Mouse (Mus musculus): Measurements from ENCODE around the gene Bckdk. TPM values are rescaled to one million over a fixed set of nuclear protein-coding genes. Genes with fewer than 3 reads are reported as not detected.
A peak's percentile ranks its signal among the peaks of the same experiment; 100 is the strongest.

Gene Bckdk
- polyA plus RNA-seq, 1 experiment from 2014 or later = 89.2 TPM

- H3K9me3 ChIP-seq = no peaks in the 10 kb centered on the region
- H3K4me1 ChIP-seq = peaks cover 10% of the 10 kb centered on the region
- no peak overlapping the region for H3K9ac ChIP-seq
- no peak overlapping the region for H3K4me2 ChIP-seq
- no peak overlapping the region for H3K4me3 ChIP-seq (replicated peaks)
- 39% methylated on average over 10 of the region's 10 CpGs for WGBS
- peaks cover 2% of the 10 kb centered on the region; the same call in 1 of the 2 replicates for H3K36me3 ChIP-seq (replicated peaks)
- H3K27me3 ChIP-seq = 0 out of 2 replicates have a peak, but pooled peaks cover 2% of the 10 kb centered on the region
- no peak for ATAC-seq (ENCODE audit: low FRiP score)
- H3K27ac ChIP-seq = no peak overlapping the region
These were observed 5.5 kb upstream of the Bckdk start for GRCm38 (mm10) chr7:127898179-127898956.

- no peak overlapping the region for H3K27ac ChIP-seq
- no peak overlapping the region for H3K4me3 ChIP-seq (replicated peaks)
- H3K4me1 ChIP-seq = peaks cover 10% of the 10 kb centered on the region
- H3K4me2 ChIP-seq = no peak overlapping the region
- 53% methylated on average over 7 of the region's 7 CpGs for WGBS
- H3K36me3 ChIP-seq (replicated peaks) = no peaks in the 10 kb centered on the region
- no peak for ATAC-seq (ENCODE audit: low FRiP score)
- H3K9ac ChIP-seq = no peak overlapping the region
- H3K27me3 ChIP-seq = 0 out of 2 replicates have a peak, but pooled peaks cover 2% of the 10 kb centered on the region
- H3K9me3 ChIP-seq = no peaks in the 10 kb centered on the region
These were observed 3.9 kb upstream of the Bckdk start for GRCm38 (mm10) chr7:127899997-127900396.

GRCm38 (mm10) chr7:127901772-127902171, 2.1 kb upstream of the Bckdk start:
- Histone ChIP-seq H3K27me3 (0 out of 2 replicates have a peak, but pooled peaks cover 2% of the 10 kb centered on the region), H3K36me3 (replicated peaks) (peaks cover 16% of the 10 kb centered on the region), H3K27ac (no peak overlapping the region), H3K9me3 (no peaks in the 10 kb centered on the region), H3K4me1 (peaks cover 11% of the 10 kb centered on the region), H3K4me3 (replicated peaks) (no peak overlapping the region), H3K4me2 (no peak overlapping the region), H3K9ac (no peak overlapping the region)
- ATAC-seq (ENCODE audit: low FRiP score) = no peak
- WGBS = 83% methylated on average over 2 of the region's 2 CpGs

GRCm38 (mm10) chr7:127907939-127908338, 4.1 kb downstream of the Bckdk start:
- Histone ChIP-seq H3K9ac (no peak overlapping the region), H3K9me3 (no peaks in the 10 kb centered on the region), H3K4me1 (peaks cover 13% of the 10 kb centered on the region), H3K4me3 (replicated peaks) (no peak overlapping the region), H3K4me2 (no peak overlapping the region), H3K27me3 (no peaks in the 10 kb centered on the region), H3K36me3 (replicated peaks) (peaks cover 49% of the 10 kb centered on the region), H3K27ac (no peak overlapping the region)
- WGBS = 91% methylated on average over 12 of the region's 12 CpGs
- ATAC-seq (ENCODE audit: low FRiP score) = no peak

- Histone ChIP-seq H3K4me2 (no peak overlapping the region), H3K9me3 (no peaks in the 10 kb centered on the region), H3K27me3 (no peaks in the 10 kb centered on the region), H3K4me3 (replicated peaks) (no peak overlapping the region), H3K4me1 (peaks cover 17% of the 10 kb centered on the region), H3K27ac (no peak overlapping the region), H3K36me3 (replicated peaks) (peaks cover 49% of the 10 kb centered on the region), H3K9ac (no peak overlapping the region)
- 95% methylated on average over 4 of the region's 4 CpGs for WGBS
- ATAC-seq (ENCODE audit: low FRiP score) = no peak
These were observed 4.8 kb downstream of the Bckdk start for GRCm38 (mm10) chr7:127908656-127909055.

- no peaks in the 10 kb centered on the region for H3K27me3 ChIP-seq
- WGBS = under 1% methylated on average over 40 of the region's 40 CpGs
- H3K9me3 ChIP-seq = no peaks in the 10 kb centered on the region
- peak; percentile 97 for ATAC-seq (ENCODE audit: low FRiP score)
- peaks cover 6% of the 10 kb centered on the region for H3K4me1 ChIP-seq
- H3K27ac ChIP-seq = peak within 1 kb of the TSS; percentile 76
- peak within 1 kb of the TSS; percentile 89 for H3K4me3 ChIP-seq (replicated peaks)
- peak within 1 kb of the TSS; percentile 73 for H3K4me2 ChIP-seq
- H3K36me3 ChIP-seq (replicated peaks) = peaks cover 48% of the 10 kb centered on the region
- H3K9ac ChIP-seq = peak within 1 kb of the TSS; percentile 73
These were observed 8.4 kb downstream of the Bckdk start, which contains the start of gene Kat8 for GRCm38 (mm10) chr7:127912190-127912871. TSS of gene Kat8 (plus strand) at chr7:127912516.

- WGBS = 44% methylated on average over 4 of the region's 4 CpGs
- H3K27ac ChIP-seq = no peak overlapping the region
- peak overlapping the region; percentile 73 for H3K9ac ChIP-seq
- H3K4me1 ChIP-seq = peaks cover 6% of the 10 kb centered on the region
- H3K9me3 ChIP-seq = no peaks in the 10 kb centered on the region
- H3K27me3 ChIP-seq = no peaks in the 10 kb centered on the region
- peak overlapping the region; percentile 73 for H3K4me2 ChIP-seq
- H3K4me3 ChIP-seq (replicated peaks) = peak overlapping the region; percentile 89
- H3K36me3 ChIP-seq (replicated peaks) = peaks cover 46% of the 10 kb centered on the region
- ATAC-seq (ENCODE audit: low FRiP score) = no peak
These were observed 9.1 kb downstream of the Bckdk start for GRCm38 (mm10) chr7:127912938-127913337.

GRCm38 (mm10) chr7:127915293-127915692, 11.4 kb downstream of the Bckdk start:
- Histone ChIP-seq H3K9me3 (no peaks in the 10 kb centered on the region), H3K4me1 (peaks cover 6% of the 10 kb centered on the region), H3K4me2 (no peak overlapping the region), H3K4me3 (replicated peaks) (no peak overlapping the region), H3K27me3 (no peaks in the 10 kb centered on the region), H3K9ac (no peak overlapping the region), H3K36me3 (replicated peaks) (peaks cover 36% of the 10 kb centered on the region), H3K27ac (no peak overlapping the region)
- 93% methylated on average over 12 of the region's 12 CpGs for WGBS
- ATAC-seq (ENCODE audit: low FRiP score) = no peak

- Histone ChIP-seq H3K9me3 (no peaks in the 10 kb centered on the region), H3K27me3 (no peaks in the 10 kb centered on the region), H3K36me3 (replicated peaks) (peaks cover 61% of the 10 kb centered on the region), H3K9ac (no peak overlapping the region), H3K4me1 (peaks cover 1% of the 10 kb centered on the region), H3K4me2 (no peak overlapping the region), H3K27ac (no peak overlapping the region), H3K4me3 (replicated peaks) (no peak overlapping the region)
- no peak for ATAC-seq (ENCODE audit: low FRiP score)
- 62% methylated on average over 3 of the region's 3 CpGs for WGBS
These were observed 14.3 kb downstream of the Bckdk start for GRCm38 (mm10) chr7:127918203-127918602.

- Histone ChIP-seq H3K4me2 (no peak overlapping the region), H3K4me1 (no peaks in the 10 kb centered on the region), H3K9me3 (no peaks in the 10 kb centered on the region), H3K27ac (no peak overlapping the region), H3K36me3 (replicated peaks) (peaks cover 70% of the 10 kb centered on the region), H3K4me3 (replicated peaks) (no peak overlapping the region), H3K9ac (no peak overlapping the region), H3K27me3 (no peaks in the 10 kb centered on the region)
- ATAC-seq (ENCODE audit: low FRiP score) = no peak
- WGBS = 84% methylated on average over 7 of the region's 7 CpGs
These were observed 15.4 kb downstream of the Bckdk start for GRCm38 (mm10) chr7:127919290-127919689.

GRCm38 (mm10) chr7:127921516-127921915, 17.6 kb downstream of the Bckdk start:
- Histone ChIP-seq H3K27me3 (no peaks in the 10 kb centered on the region), H3K4me1 (no peaks in the 10 kb centered on the region), H3K4me3 (replicated peaks) (no peak overlapping the region), H3K9ac (no peak overlapping the region), H3K27ac (no peak overlapping the region), H3K9me3 (no peaks in the 10 kb centered on the region), H3K36me3 (replicated peaks) (peaks cover 77% of the 10 kb centered on the region), H3K4me2 (no peak overlapping the region)
- 68% methylated on average over 8 of the region's 8 CpGs for WGBS
- no peak for ATAC-seq (ENCODE audit: low FRiP score)

GRCm38 (mm10) chr7:127922451-127923275, 18.8 kb downstream of the Bckdk start:
- Histone ChIP-seq H3K36me3 (replicated peaks) (peaks cover 74% of the 10 kb centered on the region), H3K27me3 (peaks cover 1% of the 10 kb centered on the region; the same call in 1 of the 2 replicates), H3K9me3 (no peaks in the 10 kb centered on the region), H3K9ac (no peak overlapping the region), H3K4me2 (no peak overlapping the region), H3K27ac (no peak overlapping the region), H3K4me1 (no peaks in the 10 kb centered on the region), H3K4me3 (replicated peaks) (no peak overlapping the region)
- 81% methylated on average over 6 of the region's 6 CpGs for WGBS
- no peak for ATAC-seq (ENCODE audit: low FRiP score)

Measured in forebrain, embryonic 12.5 days (tissue).